In the genomic region with DNA sequence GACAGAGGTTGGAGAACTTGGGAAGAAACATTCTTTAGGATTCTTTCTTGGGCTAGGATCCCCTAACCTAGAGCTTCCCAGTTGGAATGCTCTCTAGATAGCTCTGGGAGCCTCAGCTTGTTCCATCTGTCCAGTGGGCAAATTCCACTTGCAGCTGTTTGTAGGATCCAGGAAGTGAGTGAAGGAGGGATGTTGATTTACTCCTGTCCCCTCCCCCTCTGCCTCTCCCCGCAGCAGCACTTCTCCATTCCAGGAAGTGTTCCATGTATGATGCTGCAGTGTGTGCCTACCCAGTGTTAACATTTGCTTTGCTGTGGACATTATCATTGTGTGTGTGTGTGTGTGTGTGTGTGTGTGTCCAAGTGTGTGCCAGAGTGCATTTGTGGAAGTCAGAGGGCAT, we compare ENCODE assay signal across 9 mouse cellular contexts. TPM values are rescaled to one million over a fixed set of nuclear protein-coding genes. Genes with fewer than 3 reads are reported as not detected.
DNase-seq lines count a peak whose midpoint lies in the region; ATAC-seq lines count a peak whose summit lies in the region.
"Had no signal": no experiment of that assay in that cellular context is flagged by ENCODE, and none has a peak within 500 bp of the region (broad histone marks: within the 10 kb centered on the region; RNA-seq: fewer than 3 reads in every experiment).

No protein-coding gene starts in this region.

- no peak for ATAC-seq in embryonic facial prominence, embryonic 13.5 days (ENCODE audit: insufficient number of reproducible peaks, insufficient read depth, low FRiP score, low TSS enrichment, low read depth)
- no peak for ATAC-seq in lung, embryonic 16.5 days (ENCODE audit: low read depth)
- ATAC-seq in stomach, embryonic 16.5 days (ENCODE audit: insufficient read depth, low FRiP score), result no peak

- peaks cover 27% of the 10 kb centered on the region for H3K4me1 ChIP-seq in embryonic facial prominence, embryonic 13.5 days
- H3K4me1 ChIP-seq in lung, embryonic 16.5 days (replicated peaks; ENCODE audit: control insufficient read depth, insufficient read depth, low read length), result peaks cover 14% of the 10 kb centered on the region
- peaks cover 22% of the 10 kb centered on the region for H3K4me1 ChIP-seq in stomach, embryonic 16.5 days (ENCODE audit: control insufficient read depth, insufficient read depth, low read length)

- peak overlapping the region; percentile 93 for H3K9ac ChIP-seq in embryonic facial prominence, embryonic 13.5 days
- peak overlapping the region; percentile 91 for H3K9ac ChIP-seq in lung, embryonic 16.5 days (ENCODE audit: low read length)
- H3K9ac ChIP-seq in stomach, embryonic 16.5 days (ENCODE audit: low read length), result peak overlapping the region; percentile 92

- no peak overlapping the region for H3K27ac ChIP-seq in embryonic facial prominence, embryonic 13.5 days
- H3K27ac ChIP-seq in lung, embryonic 16.5 days (ENCODE audit: low read length), result no peak overlapping the region
- peak overlapping the region; percentile 85 for H3K27ac ChIP-seq in stomach, embryonic 16.5 days (ENCODE audit: low read length)

- WGBS in embryonic facial prominence, embryonic 13.5 days, result 0% methylated on average over 1 of the region's 1 CpGs
- 0% methylated on average over 1 of the region's 1 CpGs for WGBS in lung, embryonic 16.5 days
- WGBS in stomach, embryonic 16.5 days, result 8% methylated on average over 1 of the region's 1 CpGs

- peak; percentile 94 for DNase-seq in heart, adult 11 months
- DNase-seq in heart, postnatal 36 days, result no peak
- DNase-seq in kidney, adult 18-20 months, result peak; percentile 34
- DNase-seq in cerebellum, postnatal 25 days, result no peak
- no peak for DNase-seq in cerebellum, adult 11 months

- H3K27me3 ChIP-seq in embryonic facial prominence, embryonic 13.5 days, result no peaks in the 10 kb centered on the region
- H3K27me3 ChIP-seq in lung, embryonic 16.5 days (ENCODE audit: control insufficient read depth, insufficient read depth, low read depth, low read length), result no peaks in the 10 kb centered on the region
- H3K27me3 ChIP-seq in stomach, embryonic 16.5 days (ENCODE audit: control insufficient read depth, insufficient read depth, low read length), result no peaks in the 10 kb centered on the region
- H3K27me3 ChIP-seq: Patski had no signal

- intact Hi-C loops in heart, postnatal 36 days (cut with DNase I), result no loop called here

- peak overlapping the region; percentile 81 for H3K4me3 ChIP-seq in embryonic facial prominence, embryonic 13.5 days
- H3K4me3 ChIP-seq in lung, embryonic 16.5 days (ENCODE audit: low read length), result peak overlapping the region; percentile 89
- H3K4me3 ChIP-seq in stomach, embryonic 16.5 days (replicated peaks; ENCODE audit: low read length), result peak overlapping the region; percentile 96

- peak overlapping the region; percentile 73 for H3K4me2 ChIP-seq in embryonic facial prominence, embryonic 13.5 days
- H3K4me2 ChIP-seq in lung, embryonic 16.5 days (ENCODE audit: low read depth, low read length), result peak overlapping the region; percentile 90
- peak overlapping the region; percentile 92 for H3K4me2 ChIP-seq in stomach, embryonic 16.5 days (ENCODE audit: low read depth, low read length)

- peaks cover 15% of the 10 kb centered on the region for H3K36me3 ChIP-seq in embryonic facial prominence, embryonic 13.5 days
- H3K36me3 ChIP-seq in lung, embryonic 16.5 days (ENCODE audit: control insufficient read depth, insufficient read depth, low read length), result no peaks in the 10 kb centered on the region
- no peaks in the 10 kb centered on the region for H3K36me3 ChIP-seq in stomach, embryonic 16.5 days (ENCODE audit: control insufficient read depth, insufficient read depth, low read length)

- H3K9me3 ChIP-seq in embryonic facial prominence, embryonic 13.5 days, result no peaks in the 10 kb centered on the region
- H3K9me3 ChIP-seq in lung, embryonic 16.5 days (ENCODE audit: control insufficient read depth, low read length), result no peaks in the 10 kb centered on the region
- no peaks in the 10 kb centered on the region for H3K9me3 ChIP-seq in stomach, embryonic 16.5 days (replicated peaks; ENCODE audit: control insufficient read depth, low read length)

RNA-seq across cellular contexts. Expression of a gene that starts 1.3 kb away (rescaled TPM):
- total RNA-seq in heart, postnatal 36 days (2021), result 10 to 100 TPM; 63.9 to 72.4 TPM
- 74.5 and 79.8 TPM in 2 replicates for polyA plus RNA-seq in embryonic facial prominence, embryonic 13.5 days (2015; fragmentation: Nextera tagmentation; extraction: Ambion mirVana)
- 77.5 and 78.2 TPM in 2 replicates for polyA plus RNA-seq in lung, embryonic 16.5 days (2015; fragmentation: Nextera tagmentation; extraction: Ambion mirVana)
- 81.4 and 97.2 TPM in 2 replicates for polyA plus RNA-seq in stomach, embryonic 16.5 days (2015; fragmentation: Nextera tagmentation; extraction: Ambion mirVana)

RNA-seq across cellular contexts. Expression of a gene that starts 14.4 kb away (rescaled TPM):
- total RNA-seq in heart, postnatal 36 days (2021), result 1 to 10 TPM; 8.0 to 9.5 TPM
- polyA plus RNA-seq in embryonic facial prominence, embryonic 13.5 days (2015; fragmentation: Nextera tagmentation; extraction: Ambion mirVana), result 47.0 and 53.5 TPM in 2 replicates
- 37.3 and 37.5 TPM in 2 replicates for polyA plus RNA-seq in lung, embryonic 16.5 days (2015; fragmentation: Nextera tagmentation; extraction: Ambion mirVana)
- polyA plus RNA-seq in stomach, embryonic 16.5 days (2015; fragmentation: Nextera tagmentation; extraction: Ambion mirVana), result 51.1 and 51.4 TPM in 2 replicates

RNA-seq across cellular contexts. Expression of a gene that starts 58.3 kb away (rescaled TPM):
- 10 to 100 TPM; 28.9 to 29.0 TPM for total RNA-seq in heart, postnatal 36 days (2021)
- 248 and 252 TPM in 2 replicates for polyA plus RNA-seq in embryonic facial prominence, embryonic 13.5 days (2015; fragmentation: Nextera tagmentation; extraction: Ambion mirVana)
- polyA plus RNA-seq in lung, embryonic 16.5 days (2015; fragmentation: Nextera tagmentation; extraction: Ambion mirVana), result 160 and 168 TPM in 2 replicates
- 144 and 147 TPM in 2 replicates for polyA plus RNA-seq in stomach, embryonic 16.5 days (2015; fragmentation: Nextera tagmentation; extraction: Ambion mirVana)

Comparison
In these comparisons a context has a peak if more than half of its experiments do, and no peak if none do; other contexts are left out.
1. DNase-seq: peak in heart, adult 11 months (single experiment) and kidney, adult 18-20 months (single experiment); none in heart, postnatal 36 days (0 of 2), cerebellum, postnatal 25 days (0 of 2) and cerebellum, adult 11 months (single experiment).
2. Peak in every context shown above with its lines, with median percentiles within 50 percentile points of each other: H3K4me2 ChIP-seq, H3K4me3 ChIP-seq and H3K9ac ChIP-seq.